Comparison of ENCODE assay signal across 8 mouse cellular contexts in the genomic region with DNA sequence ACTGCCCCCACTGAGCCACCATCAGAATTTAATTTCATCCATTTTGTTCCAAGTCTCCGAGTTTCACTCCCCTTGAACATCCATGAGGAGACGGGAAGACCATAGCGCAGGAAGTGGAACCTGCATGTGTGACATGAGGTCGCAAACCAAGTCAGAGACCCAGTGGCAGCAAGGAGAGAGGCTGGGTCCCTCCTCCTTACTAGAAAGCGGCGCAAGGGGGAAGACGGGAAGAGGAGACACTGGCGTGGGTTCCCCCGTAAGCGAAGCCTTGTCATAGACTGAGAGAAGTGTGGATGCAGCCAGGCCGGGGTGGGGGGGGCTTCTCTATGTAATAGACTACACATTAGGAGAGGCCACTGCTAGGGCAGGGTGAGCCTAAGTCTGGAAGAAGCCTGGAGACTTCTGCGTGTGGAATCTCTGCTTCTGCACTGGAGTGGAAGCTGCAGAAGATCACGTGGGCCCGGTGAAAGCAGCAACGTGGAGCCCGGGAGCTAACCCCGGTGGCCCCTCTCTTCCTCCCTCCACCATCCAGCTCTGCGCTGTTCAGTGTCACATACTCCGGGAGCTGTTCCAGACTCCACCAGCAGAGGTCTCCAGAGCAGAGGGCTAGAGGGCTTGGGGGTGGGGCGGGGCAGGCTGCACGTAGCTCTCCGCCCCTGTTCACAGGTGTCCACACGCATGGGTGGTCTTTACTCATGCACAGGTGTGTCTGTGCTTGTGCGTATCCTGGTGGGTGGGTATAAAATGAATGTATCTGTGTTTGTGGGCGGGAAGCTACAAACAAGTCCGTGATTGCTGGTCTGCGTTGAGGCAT.
DNase-seq lines count a peak whose midpoint lies in the region; ATAC-seq and TF ChIP-seq lines count a peak whose summit lies in the region.

No protein-coding gene starts in this region.

- H3K4me3 ChIP-seq in embryonic facial prominence, embryonic 12.5 days, result 0 out of 2 replicates have a peak overlapping the region, but pooled peaks have one; percentile 1
- no peak overlapping the region for H3K4me3 ChIP-seq in heart, adult 2 months
- no peak overlapping the region for H3K4me3 ChIP-seq in limb, embryonic 11.5 days (ENCODE audit: low read depth, low read length)
- H3K4me3 ChIP-seq in midbrain, embryonic 13.5 days (replicated peaks), result 0 out of 2 replicates have a peak overlapping the region, but pooled peaks have one; percentile 2
- H3K4me3 ChIP-seq in small intestine, adult 2 months (ENCODE audit: low read depth, low read length), result peak overlapping the region; percentile 13

- peaks cover 42% of the 10 kb centered on the region for H3K4me1 ChIP-seq in embryonic facial prominence, embryonic 12.5 days
- H3K4me1 ChIP-seq in heart, adult 2 months (ENCODE audit: control insufficient read depth, insufficient read depth, low read length), result peaks cover 6% of the 10 kb centered on the region
- peaks cover 29% of the 10 kb centered on the region for H3K4me1 ChIP-seq in limb, embryonic 11.5 days (ENCODE audit: control insufficient read depth, insufficient read depth, low read length)
- peaks cover 13% of the 10 kb centered on the region for H3K4me1 ChIP-seq in midbrain, embryonic 13.5 days (replicated peaks)
- peaks cover 30% of the 10 kb centered on the region for H3K4me1 ChIP-seq in small intestine, adult 2 months (ENCODE audit: control insufficient read depth, insufficient read depth, insufficient read length, low read length)

- TF ChIP-seq CTCF in heart, adult 2 months (IDR thresholded peaks at IDR 0.05), result peak; percentile 92; the same call in 1 of the 2 replicates
- peak; percentile 96 for TF ChIP-seq CTCF in small intestine, adult 2 months (IDR thresholded peaks at IDR 0.05; ENCODE audit: extremely low read depth, insufficient read length, insufficient replicate concordance, low read depth, low read length)

- H3K79me2 ChIP-seq in heart, adult 2 months (replicated peaks; ENCODE audit: control insufficient read depth, insufficient read depth, low read length), result no peaks in the 10 kb centered on the region

- H3K27ac ChIP-seq in embryonic facial prominence, embryonic 12.5 days, result 0 out of 2 replicates have a peak overlapping the region, but pooled peaks have one; percentile 30
- H3K27ac ChIP-seq in heart, adult 2 months, result no peak overlapping the region
- no peak overlapping the region for H3K27ac ChIP-seq in limb, embryonic 11.5 days (replicated peaks; ENCODE audit: low read depth, low read length)
- H3K27ac ChIP-seq in midbrain, embryonic 13.5 days, result no peak overlapping the region
- no peak overlapping the region for H3K27ac ChIP-seq in small intestine, adult 2 months (ENCODE audit: insufficient read depth, low read depth, low read length)

- H3K9ac ChIP-seq in embryonic facial prominence, embryonic 12.5 days, result 0 out of 2 replicates have a peak overlapping the region, but pooled peaks have one; percentile 19
- H3K9ac ChIP-seq in heart, adult 2 months (ENCODE audit: low read depth, low read length), result no peak overlapping the region
- peak overlapping the region; percentile 35; the same call in 1 of the 2 replicates for H3K9ac ChIP-seq in limb, embryonic 11.5 days (ENCODE audit: low read length)
- H3K9ac ChIP-seq in midbrain, embryonic 13.5 days (replicated peaks), result no peak overlapping the region

- intact Hi-C loops in heart, adult 2 months (cut with DNase I), result loop anchor here (1.0 to 5.0 kb wide), 5 partner anchors 56 to 359 kb away; no protein-coding TSS in a partner anchor

- H3K27me3 ChIP-seq in embryonic facial prominence, embryonic 12.5 days, result no peaks in the 10 kb centered on the region
- no peaks in the 10 kb centered on the region for H3K27me3 ChIP-seq in heart, adult 2 months (ENCODE audit: control insufficient read depth, insufficient read depth, low read length)
- H3K27me3 ChIP-seq in limb, embryonic 11.5 days (ENCODE audit: control insufficient read depth, insufficient read depth, low read length), result no peaks in the 10 kb centered on the region
- peaks cover 14% of the 10 kb centered on the region for H3K27me3 ChIP-seq in midbrain, embryonic 13.5 days
- no peaks in the 10 kb centered on the region for H3K27me3 ChIP-seq in small intestine, adult 2 months (ENCODE audit: control insufficient read depth, insufficient read depth, low read length)

- 22% methylated on average over 27 of the region's 27 CpGs for WGBS in embryonic facial prominence, embryonic 12.5 days
- WGBS in heart, adult 2 months, result 26% methylated on average over 27 of the region's 27 CpGs
- 25% methylated on average over 27 of the region's 27 CpGs for WGBS in limb, embryonic 11.5 days
- 22% methylated on average over 27 of the region's 27 CpGs for WGBS in midbrain, embryonic 13.5 days
- WGBS in small intestine, adult 2 months, result 19% methylated on average over 27 of the region's 27 CpGs

- peak; percentile 79 for TF ChIP-seq EP300 in heart, adult 2 months (IDR thresholded peaks at IDR 0.05; ENCODE audit: insufficient read depth, low read depth, low read length)

- H3K36me3 ChIP-seq in embryonic facial prominence, embryonic 12.5 days, result no peaks in the 10 kb centered on the region
- no peaks in the 10 kb centered on the region for H3K36me3 ChIP-seq in heart, adult 2 months (ENCODE audit: control insufficient read depth, insufficient read depth, low read length)
- no peaks in the 10 kb centered on the region for H3K36me3 ChIP-seq in limb, embryonic 11.5 days (ENCODE audit: control insufficient read depth, insufficient read depth, low read length)
- no peaks in the 10 kb centered on the region for H3K36me3 ChIP-seq in midbrain, embryonic 13.5 days
- no peaks in the 10 kb centered on the region for H3K36me3 ChIP-seq in small intestine, adult 2 months (ENCODE audit: control insufficient read depth, insufficient read depth, low read length)

- no peak for TF ChIP-seq POLR2A in heart, adult 2 months (IDR thresholded peaks at IDR 0.05; ENCODE audit: insufficient read depth, low read depth, low read length)
- TF ChIP-seq POLR2A in small intestine, adult 2 months (IDR thresholded peaks at IDR 0.05; ENCODE audit: low read depth, low read length), result 0 out of 2 replicates have a peak, but pooled peaks have one; percentile 13

- DNase-seq in 3T3-L1 (ENCODE audit: low read depth, low spot score), result peak; percentile 77
- peak; percentile 84 to 92 for DNase-seq in adrenal gland, postnatal 36 days
- peak; percentile 85 to 93 for DNase-seq in heart, adult 2 months
- DNase-seq in kidney, adult 18-20 months, result peak; percentile 90
- peak; percentile 96 for DNase-seq in limb, embryonic 11.5 days (ENCODE audit: low spot score)

- H3K9me3 ChIP-seq in embryonic facial prominence, embryonic 12.5 days, result no peaks in the 10 kb centered on the region
- H3K9me3 ChIP-seq in limb, embryonic 11.5 days (ENCODE audit: control insufficient read depth, low read length), result peaks cover 3% of the 10 kb centered on the region; the same call in 1 of the 2 replicates
- no peaks in the 10 kb centered on the region for H3K9me3 ChIP-seq in midbrain, embryonic 13.5 days

- ATAC-seq in embryonic facial prominence, embryonic 12.5 days (ENCODE audit: insufficient number of reproducible peaks, insufficient read depth, low FRiP score, low TSS enrichment), result peak; percentile 75
- peak; percentile 75 for ATAC-seq in limb, embryonic 11.5 days (ENCODE audit: insufficient number of reproducible peaks, low FRiP score, low TSS enrichment, low read depth)
- peak; percentile 87 for ATAC-seq in midbrain, embryonic 13.5 days

- peak overlapping the region; percentile 40 for H3K4me2 ChIP-seq in embryonic facial prominence, embryonic 12.5 days (replicated peaks)
- peak overlapping the region; percentile 20; the same call in 1 of the 2 replicates for H3K4me2 ChIP-seq in limb, embryonic 11.5 days (ENCODE audit: low read depth, severe bottlenecking)
- peak overlapping the region; percentile 40 for H3K4me2 ChIP-seq in midbrain, embryonic 13.5 days (replicated peaks)

Comparison
In these comparisons a context has a peak if more than half of its experiments do, and no peak if none do; other contexts are left out.
1. H3K4me3 ChIP-seq: peak in embryonic facial prominence, embryonic 12.5 days (single experiment), midbrain, embryonic 13.5 days (single experiment) and small intestine, adult 2 months (single experiment); none in heart, adult 2 months (single experiment) and limb, embryonic 11.5 days (single experiment).
2. H3K9ac ChIP-seq: peak in embryonic facial prominence, embryonic 12.5 days (single experiment) and limb, embryonic 11.5 days (single experiment); none in heart, adult 2 months (single experiment) and midbrain, embryonic 13.5 days (single experiment).
3. Peak in every context shown above with its lines, with median percentiles within 50 percentile points of each other: DNase-seq, ATAC-seq and H3K4me2 ChIP-seq.